Mouse (Mus musculus) hindbrain, embryonic 11.5 days (tissue): ENCODE results near the gene Hist2h2ab. TPM values are rescaled to one million over a fixed set of nuclear protein-coding genes. Genes with fewer than 3 reads are reported as not detected.
"Not testable (repeated sequence)": the region's sequence is repeated elsewhere in the genome, so short reads cannot be mapped to it uniquely, and the experiment has no call there.

Experiments used
- ATAC-seq: fragments of 200-750 bp; cut with Nextera tagmentation; 2 replicates; pipeline ENCODE4 v1.8.0; 2017; ENCODE audit warnings: mild to moderate bottlenecking, moderate TSS enrichment, moderate library complexity; ENCODE audit not compliant: low FRiP score
- DNase-seq: peaks from one replicate; pipeline ENCODE4 v3.0.0-alpha.2; 2015; ENCODE audit warnings: low spot score
- H3K27ac ChIP-seq: fragments of 300-500 bp; sonication (generic); 2 replicates; pipeline ENCODE4 v1.5.1; 2014; ENCODE audit warnings: mild to moderate bottlenecking, low read depth, low read length
- H3K27me3 ChIP-seq: fragments of 300-500 bp; sonication (generic); 2 replicates; pipeline ENCODE4 v1.6.1; 2014; ENCODE audit warnings: mild to moderate bottlenecking, low read length, moderate library complexity, mixed read lengths; ENCODE audit not compliant: control insufficient read depth, insufficient read depth
- H3K36me3 ChIP-seq: fragments of 300-500 bp; sonication (generic); 2 replicates; pipeline ENCODE4 v1.6.1; 2014; ENCODE audit warnings: mild to moderate bottlenecking, low read length, moderate library complexity, mixed read lengths; ENCODE audit not compliant: control insufficient read depth, insufficient read depth
- H3K4me1 ChIP-seq: fragments of 300-500 bp; sonication (generic); replicated peaks from 2 replicates; pipeline ENCODE4 v1.6.1; 2014; ENCODE audit warnings: low read length, mixed read lengths; ENCODE audit not compliant: control insufficient read depth, insufficient read depth
- H3K4me2 ChIP-seq: fragments of 300-500 bp; sonication (generic); replicated peaks from 2 replicates; pipeline ENCODE4 v1.6.1; 2014; ENCODE audit warnings: mild to moderate bottlenecking, low read depth, low read length
- H3K4me3 ChIP-seq: fragments of 300-500 bp; sonication (generic); 2 replicates; pipeline ENCODE4 v1.5.1; 2014; ENCODE audit warnings: low read depth, low read length
- H3K9ac ChIP-seq: fragments of 300-500 bp; sonication (generic); 2 replicates; pipeline ENCODE4 v1.6.1; 2014; ENCODE audit warnings: low read depth, low read length
- H3K9me3 ChIP-seq: fragments of 300-500 bp; sonication (generic); 2 replicates; pipeline ENCODE4 v1.6.1; 2016; ENCODE audit warnings: low read length; ENCODE audit not compliant: control insufficient read depth
- WGBS: fragments of 180-500 bp; shearing (Covaris S2); extraction: QIAGEN DNeasy Blood & Tissue Kit; methylation state at CpG from one replicate; pipeline ENCODE4 v1.1.7; 2014; 5-methylcytosine and 5-hydroxymethylcytosine counted together
- polyA plus RNA-seq: library from polyadenylated mRNA; unstranded; fragments of >200 nt; fragmentation: Nextera tagmentation; extraction: Ambion mirVana; gene quantifications from 2 replicates; pipeline ENCODE4 v1.2.1, GENCODE M21; 2014

The Hist2h2ab gene
- polyA plus RNA-seq, 1 experiment from 2014 or later = 3.0 TPM

- Histone ChIP-seq H3K9ac (peak within 1 kb of the TSS; percentile 75), H3K4me1 (0 out of 2 replicates have a peak, but pooled peaks cover 2% of the 10 kb centered on the region), H3K4me3 (peak within 1 kb of the TSS; percentile 56), H3K9me3 (no peaks in the 10 kb centered on the region), H3K36me3 (no peaks in the 10 kb centered on the region), H3K27me3 (no peaks in the 10 kb centered on the region), H3K27ac (peak within 1 kb of the TSS; percentile 92), H3K4me2 (peak within 1 kb of the TSS; percentile 82)
- peak; percentile 73 for ATAC-seq
- peak; percentile 79 for DNase-seq
- whole genome bisulfite sequencing = 27% methylated on average over 29 of the region's 30 CpGs
Measured at GRCm38 (mm10) chr3:96268051-96268775, 48.5 kb downstream of the Hist2h2ab start, which contains the start of gene Hist2h3b. TSS of gene Hist2h3b (plus strand) at chr3:96268654.

- 1% methylated on average over 9 of the region's 44 CpGs for WGBS
- not testable (repeated sequence) for H3K36me3 ChIP-seq, DNase-seq, H3K4me1 ChIP-seq, H3K9me3 ChIP-seq, H3K27me3 ChIP-seq
- H3K9ac ChIP-seq = peak overlapping the region; percentile 75
- H3K27ac ChIP-seq = peak overlapping the region; percentile 92
- peak; percentile 65 for ATAC-seq
- peak overlapping the region; percentile 56 for H3K4me3 ChIP-seq
- H3K4me2 ChIP-seq = peak overlapping the region; percentile 82
Measured at GRCm38 (mm10) chr3:96268776-96269378, 49.2 kb downstream of the Hist2h2ab start.

Other genes starting within 250 kb of the Hist2h2ab start
- gene Plekho1, start 223.9 kb upstream of the Hist2h2ab start, polyA plus RNA-seq = 70.0 and 73.7 TPM in 2 replicates
- gene Vps45, start 161.4 kb upstream of the Hist2h2ab start, polyA plus RNA-seq = 27.4 and 27.9 TPM in 2 replicates
- gene Otud7b, start 115.3 kb upstream of the Hist2h2ab start, polyA plus RNA-seq = 10.0 and 10.8 TPM in 2 replicates
- gene Mtmr11, start 57.9 kb upstream of the Hist2h2ab start, polyA plus RNA-seq = 14.1 and 16.0 TPM in 2 replicates
- gene Sf3b4, start 47.5 kb upstream of the Hist2h2ab start, polyA plus RNA-seq = 187 and 199 TPM in 2 replicates
- gene Sv2a, start 38.7 kb upstream of the Hist2h2ab start, polyA plus RNA-seq = 10.8 and 13.0 TPM in 2 replicates
- gene Bola1, start 156 bp upstream of the Hist2h2ab start, polyA plus RNA-seq = 73.3 and 77.6 TPM in 2 replicates
- 9.6 and 12.7 TPM in 2 replicates for gene Hist2h2ac, start 1.0 kb downstream of the Hist2h2ab start, polyA plus RNA-seq
- 7.4 and 7.7 TPM in 2 replicates for gene Hist2h2be, start 1.3 kb downstream of the Hist2h2ab start, polyA plus RNA-seq
- gene Hist2h3c2, start 19.3 kb downstream of the Hist2h2ab start, polyA plus RNA-seq = 8.4 and 10.0 TPM in 2 replicates
- 61.8 and 63.0 TPM in 2 replicates for gene Hist2h2aa2, start 20.4 kb downstream of the Hist2h2ab start, polyA plus RNA-seq
- 11.8 and 14.6 TPM in 2 replicates for gene Hist2h2aa1, start 25.6 kb downstream of the Hist2h2ab start, polyA plus RNA-seq
- gene Hist2h3c1, start 26.8 kb downstream of the Hist2h2ab start, polyA plus RNA-seq = 0.64 and 0.90 TPM in 2 replicates
- 4.2 and 5.8 TPM in 2 replicates for gene Hist2h4, start 43.4 kb downstream of the Hist2h2ab start, polyA plus RNA-seq
- 61.9 and 71.6 TPM in 2 replicates for gene Hist2h3b, start 48.8 kb downstream of the Hist2h2ab start, polyA plus RNA-seq
- gene Hist2h2bb, start 49.9 kb downstream of the Hist2h2ab start, polyA plus RNA-seq = 15.2 and 16.9 TPM in 2 replicates
- 1.3 and 1.9 TPM in 2 replicates for gene Fcgr1, start 74.1 kb downstream of the Hist2h2ab start, polyA plus RNA-seq
- not detected in 2 replicates for gene BC107364, start 232.4 kb downstream of the Hist2h2ab start, polyA plus RNA-seq